Mouse (Mus musculus) heart, embryonic 14.5 days (tissue): ENCODE data around the gene Prmt3. TPM values are rescaled to one million over a fixed set of nuclear protein-coding genes. Genes with fewer than 3 reads are reported as not detected.

Experiments used
- ATAC-seq: fragments of 200-750 bp; cut with Nextera tagmentation; 2 replicates; pipeline ENCODE4 v1.8.0; 2017; ENCODE audit warnings: low read depth, moderate TSS enrichment; ENCODE audit not compliant: insufficient number of reproducible peaks, insufficient read depth, low FRiP score
- H3K27ac ChIP-seq, 2 experiments: fragments of 200-500 bp in 1 of 2; fragments of 300-500 bp in 1 of 2; sonication (generic) in 1 of 2; replicated peaks in 1 of 2; 2 replicates each; pipeline ENCODE4 v1.5.1; 2012 to 2014; ENCODE audit warnings: low read depth in 2 of 2, low read length in 2 of 2, control low read depth in 1 of 2, mild to moderate bottlenecking in 1 of 2, mixed read lengths in 1 of 2; ENCODE audit not compliant: control insufficient read depth in 1 of 2, insufficient read depth in 1 of 2
- H3K27me3 ChIP-seq: fragments of 300-500 bp; sonication (generic); 2 replicates; pipeline ENCODE4 v1.6.1; 2014; ENCODE audit warnings: mild to moderate bottlenecking, low read length, control low read depth; ENCODE audit not compliant: control insufficient read depth, insufficient read depth
- H3K36me3 ChIP-seq: fragments of 300-500 bp; sonication (generic); 2 replicates; pipeline ENCODE4 v1.6.1; 2014; ENCODE audit warnings: mild to moderate bottlenecking, control low read depth, low read length, mixed read lengths; ENCODE audit not compliant: control insufficient read depth, insufficient read depth
- H3K4me1 ChIP-seq, 2 experiments: fragments of 200-500 bp in 1 of 2; fragments of 300-500 bp in 1 of 2; sonication (generic) in 1 of 2; 2 replicates each; pipeline ENCODE4 v1.6.1; 2012 to 2014; ENCODE audit warnings: low read length in 2 of 2, control low read depth in 1 of 2, mixed read lengths in 1 of 2; ENCODE audit not compliant: control insufficient read depth in 2 of 2, insufficient read depth in 2 of 2
- H3K4me2 ChIP-seq: fragments of 300-500 bp; sonication (generic); 2 replicates; pipeline ENCODE4 v1.6.1; 2014; ENCODE audit warnings: mild to moderate bottlenecking, low read length
- H3K4me3 ChIP-seq, 2 experiments: fragments of 200-500 bp in 1 of 2; fragments of 300-500 bp in 1 of 2; sonication (generic) in 1 of 2; 2 replicates each; pipeline ENCODE4 v1.5.1; 2012 to 2014; ENCODE audit warnings: low read length in 2 of 2, mild to moderate bottlenecking in 2 of 2, control low read depth in 1 of 2, low read depth in 1 of 2, moderate library complexity in 1 of 2; ENCODE audit not compliant: control insufficient read depth in 1 of 2, insufficient read depth in 1 of 2
- H3K9ac ChIP-seq: fragments of 300-500 bp; sonication (generic); 2 replicates; pipeline ENCODE4 v1.6.1; 2014; ENCODE audit warnings: mild to moderate bottlenecking, low read length
- H3K9me3 ChIP-seq: fragments of 300-500 bp; sonication (generic); 2 replicates; pipeline ENCODE4 v1.6.1; 2016; ENCODE audit warnings: low read length, control low read depth; ENCODE audit not compliant: control insufficient read depth
- WGBS: fragments of 180-500 bp; shearing (Covaris S2); extraction: QIAGEN DNeasy Blood & Tissue Kit; methylation state at CpG from one replicate; pipeline ENCODE4 v1.1.7; 2014; 5-methylcytosine and 5-hydroxymethylcytosine counted together
- polyA plus RNA-seq: library from polyadenylated mRNA; unstranded; fragments of >200 nt; fragmentation: Nextera tagmentation; extraction: Ambion mirVana; gene quantifications from 2 replicates; pipeline ENCODE4 v1.2.1, GENCODE M21; 2014

The Prmt3 gene
- polyA plus RNA-seq = 45.7 and 48.4 TPM in 2 replicates

DNA sequence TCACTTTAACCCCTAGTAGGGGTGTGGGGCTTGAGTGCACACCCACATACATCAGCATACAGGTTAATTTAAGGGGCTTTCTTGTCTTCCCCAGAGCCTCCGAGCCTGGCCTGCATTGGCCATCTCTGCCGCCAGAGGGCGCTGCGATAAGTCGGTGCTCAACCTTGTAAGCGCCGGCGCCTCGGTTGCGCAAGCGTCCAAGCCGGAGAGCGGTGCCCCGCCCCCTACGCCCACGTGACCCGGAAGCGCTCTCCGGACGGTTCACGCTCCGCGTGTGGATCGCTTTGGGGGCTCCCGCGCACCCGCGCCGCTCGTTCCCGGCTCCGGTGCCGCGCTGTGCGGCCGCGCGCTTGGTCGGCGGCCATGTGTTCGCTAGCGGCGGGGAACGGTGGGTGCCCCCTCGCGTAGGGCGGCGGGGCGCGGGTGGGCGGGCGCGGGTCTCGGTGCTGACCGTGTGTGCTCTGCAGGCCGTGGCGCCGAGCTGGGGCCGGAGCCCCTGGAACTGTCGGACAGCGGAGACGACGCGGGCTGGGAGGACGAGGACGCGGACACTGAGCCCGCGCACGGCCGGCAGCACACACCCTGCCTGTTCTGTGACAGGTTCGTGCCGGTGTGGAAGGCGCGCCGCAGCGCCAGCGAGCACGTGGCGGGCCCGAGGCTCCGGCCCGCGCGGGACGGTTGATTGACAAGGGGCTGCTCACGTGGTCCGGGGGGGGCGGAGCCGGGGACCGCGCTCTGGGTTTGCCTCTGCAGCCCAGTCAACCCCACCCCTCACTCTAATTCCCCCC lies at the start of gene Prmt3:
Gene Prmt3, plus strand, starts transcription at position 233 of the 788 bp plus-strand sequence.
- Histone ChIP-seq H3K4me3 (peak within 1 kb of the TSS; percentile 68 to 73), H3K4me1 (peaks cover 5 to 15% of the 10 kb centered on the region in 2 experiments; a peak in 3 of 4 replicates), H3K27me3 (no peaks in the 10 kb centered on the region), H3K9me3 (no peaks in the 10 kb centered on the region), H3K36me3 (peaks cover 30% of the 10 kb centered on the region), H3K27ac (peak within 1 kb of the TSS; percentile 25 to 64; a peak in 2 of 4 replicates), H3K9ac (peak within 1 kb of the TSS; percentile 76), H3K4me2 (peak within 1 kb of the TSS; percentile 72)
- peak; percentile 95 for ATAC-seq
- under 1% methylated on average over 67 of the region's 92 CpGs for WGBS

DNA sequence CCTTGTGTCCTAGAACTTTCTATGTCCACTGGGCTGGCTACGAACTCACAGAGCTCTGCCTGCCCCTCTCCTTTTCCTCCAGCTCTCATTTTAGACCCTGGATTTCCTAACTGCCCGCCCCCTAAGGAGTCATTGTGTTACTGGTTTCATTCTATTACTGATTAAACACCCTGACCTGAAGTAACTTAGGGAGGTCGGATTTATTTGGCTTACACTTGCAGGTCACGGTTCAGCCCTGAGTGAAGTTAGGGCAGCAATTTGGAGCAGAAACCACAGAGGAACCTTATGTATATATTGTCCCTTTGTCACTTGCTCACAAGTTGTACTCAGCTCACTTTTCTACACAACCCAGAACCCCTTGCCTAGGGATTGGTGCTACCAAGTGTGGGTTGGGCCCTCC lies 43.8 kb upstream of the Prmt3 start:
- Histone ChIP-seq H3K36me3 (no peaks in the 10 kb centered on the region), H3K9me3 (no peaks in the 10 kb centered on the region), H3K9ac (no peak overlapping the region), H3K4me3 (no peak overlapping the region), H3K4me1 (no peaks in the 10 kb centered on the region), H3K27ac (no peak overlapping the region), H3K27me3 (no peaks in the 10 kb centered on the region), H3K4me2 (no peak overlapping the region)
- 72% methylated on average over 4 of the region's 4 CpGs for WGBS
- no peak for ATAC-seq

DNA sequence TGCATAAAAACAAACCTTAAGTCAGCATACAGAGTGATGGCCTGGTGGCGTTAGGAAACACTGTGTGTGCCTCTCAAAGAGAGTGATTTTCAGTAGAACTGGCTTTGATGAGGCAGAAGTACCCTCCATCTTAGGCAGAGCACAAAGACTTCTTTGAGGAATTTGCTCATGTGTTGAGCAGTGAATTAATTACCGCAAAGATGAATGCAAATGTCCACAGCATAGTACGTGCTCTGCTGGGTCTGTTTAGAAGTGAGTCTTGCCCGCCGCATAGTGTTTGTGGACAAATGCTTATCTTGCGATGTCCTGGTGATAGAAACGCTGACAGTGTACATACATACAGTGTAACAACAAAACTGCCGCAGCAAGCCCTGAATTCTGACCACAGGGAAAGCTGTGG lies 38.7 kb upstream of the Prmt3 start:
- H3K9ac ChIP-seq = no peak overlapping the region
- H3K9me3 ChIP-seq = no peaks in the 10 kb centered on the region
- H3K4me3 ChIP-seq = no peak overlapping the region
- 65% methylated on average over 8 of the region's 8 CpGs for WGBS
- H3K27me3 ChIP-seq = no peaks in the 10 kb centered on the region
- ATAC-seq = no peak
- no peak overlapping the region for H3K4me2 ChIP-seq
- no peak overlapping the region for H3K27ac ChIP-seq
- H3K4me1 ChIP-seq = peaks cover 0 to 2% of the 10 kb centered on the region in 2 experiments; a peak in 1 of 4 replicates
- no peaks in the 10 kb centered on the region for H3K36me3 ChIP-seq

DNA sequence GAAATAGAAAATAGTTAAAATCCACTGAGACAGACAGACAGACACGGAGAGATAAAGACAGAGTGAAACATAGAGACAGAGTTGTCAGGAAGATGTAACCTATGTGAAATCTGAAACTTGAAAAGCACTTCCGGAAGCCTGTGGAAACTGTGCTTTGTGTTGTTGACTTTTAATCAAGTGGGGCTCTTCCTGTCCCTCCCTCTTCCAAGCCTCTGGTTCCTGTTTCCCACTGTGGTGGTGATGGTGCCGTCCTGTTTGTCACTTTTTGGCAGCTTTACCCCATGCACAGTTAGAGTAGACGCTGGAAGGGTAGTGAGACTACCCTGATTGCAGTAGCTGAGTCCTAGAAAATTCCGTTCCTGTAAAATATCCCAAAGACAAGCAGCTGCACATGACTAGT lies 36.7 kb upstream of the Prmt3 start:
- Histone ChIP-seq H3K9me3 (no peaks in the 10 kb centered on the region), H3K9ac (no peak overlapping the region), H3K4me3 (no peak overlapping the region), H3K4me2 (no peak overlapping the region), H3K36me3 (no peaks in the 10 kb centered on the region), H3K27me3 (no peaks in the 10 kb centered on the region), H3K27ac (peak overlapping the region in 1 of 2 experiments; percentile 12; a peak in 1 of 4 replicates), H3K4me1 (peaks cover 0 to 2% of the 10 kb centered on the region in 2 experiments; a peak in 1 of 4 replicates)
- 31% methylated on average over 5 of the region's 5 CpGs for WGBS
- peak; percentile 56; the same call in 1 of the 2 replicates for ATAC-seq

DNA sequence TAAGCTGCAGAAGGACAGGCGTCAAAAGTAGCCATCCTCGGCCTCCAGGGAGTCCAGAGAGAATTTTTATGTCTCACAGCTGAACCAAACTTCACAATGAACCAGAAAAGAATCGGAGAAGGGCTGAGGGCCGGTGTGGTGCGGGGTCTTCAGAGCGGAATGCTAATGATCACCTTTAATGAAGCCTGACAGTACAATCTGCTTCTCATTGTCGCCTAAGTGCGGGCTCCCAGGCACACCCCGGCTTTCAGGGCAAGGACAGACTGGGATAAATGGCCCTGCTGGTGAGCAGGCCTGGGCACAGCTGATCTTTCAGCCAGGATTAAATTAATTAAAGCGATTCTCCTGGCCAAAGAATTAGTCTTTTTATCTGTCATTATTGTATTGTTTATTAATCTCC lies 36.2 kb upstream of the Prmt3 start:
- Histone ChIP-seq H3K4me3 (no peak overlapping the region), H3K9ac (no peak overlapping the region), H3K27ac (peak overlapping the region in 1 of 2 experiments; percentile 12; a peak in 1 of 4 replicates), H3K4me2 (no peak overlapping the region), H3K36me3 (no peaks in the 10 kb centered on the region), H3K9me3 (no peaks in the 10 kb centered on the region), H3K4me1 (peaks cover 0 to 2% of the 10 kb centered on the region in 2 experiments; a peak in 1 of 4 replicates), H3K27me3 (no peaks in the 10 kb centered on the region)
- no peak for ATAC-seq
- WGBS = 39% methylated on average over 10 of the region's 10 CpGs

DNA sequence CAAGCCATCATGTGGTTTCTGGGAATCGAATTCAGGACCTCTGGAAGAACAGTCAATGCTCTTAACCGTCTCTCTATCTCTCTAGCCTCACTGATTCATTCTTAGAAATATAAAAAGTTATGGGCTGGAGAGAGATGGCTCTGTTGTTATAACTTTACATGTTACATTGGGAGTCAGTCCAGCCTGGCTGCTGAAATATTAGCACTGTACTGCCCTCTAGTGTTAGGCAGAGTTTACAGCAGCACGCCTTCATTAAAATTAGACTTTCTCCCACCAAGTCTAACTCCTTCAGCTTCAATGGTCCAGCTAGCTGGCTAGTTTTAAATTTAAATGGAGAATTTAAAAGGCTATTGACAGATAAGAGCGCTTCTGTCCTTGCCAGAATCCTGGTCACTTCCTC lies 27.0 kb upstream of the Prmt3 start:
- Histone ChIP-seq H3K4me3 (no peak overlapping the region), H3K9ac (no peak overlapping the region), H3K36me3 (no peaks in the 10 kb centered on the region), H3K27ac (no peak overlapping the region), H3K4me2 (no peak overlapping the region), H3K27me3 (peaks cover 10% of the 10 kb centered on the region; the same call in 1 of the 2 replicates), H3K4me1 (peaks cover 3 to 7% of the 10 kb centered on the region in 2 experiments; a peak in 1 of 4 replicates), H3K9me3 (no peaks in the 10 kb centered on the region)
- ATAC-seq = no peak
- 5% methylated on average over 4 of the region's 4 CpGs for WGBS

DNA sequence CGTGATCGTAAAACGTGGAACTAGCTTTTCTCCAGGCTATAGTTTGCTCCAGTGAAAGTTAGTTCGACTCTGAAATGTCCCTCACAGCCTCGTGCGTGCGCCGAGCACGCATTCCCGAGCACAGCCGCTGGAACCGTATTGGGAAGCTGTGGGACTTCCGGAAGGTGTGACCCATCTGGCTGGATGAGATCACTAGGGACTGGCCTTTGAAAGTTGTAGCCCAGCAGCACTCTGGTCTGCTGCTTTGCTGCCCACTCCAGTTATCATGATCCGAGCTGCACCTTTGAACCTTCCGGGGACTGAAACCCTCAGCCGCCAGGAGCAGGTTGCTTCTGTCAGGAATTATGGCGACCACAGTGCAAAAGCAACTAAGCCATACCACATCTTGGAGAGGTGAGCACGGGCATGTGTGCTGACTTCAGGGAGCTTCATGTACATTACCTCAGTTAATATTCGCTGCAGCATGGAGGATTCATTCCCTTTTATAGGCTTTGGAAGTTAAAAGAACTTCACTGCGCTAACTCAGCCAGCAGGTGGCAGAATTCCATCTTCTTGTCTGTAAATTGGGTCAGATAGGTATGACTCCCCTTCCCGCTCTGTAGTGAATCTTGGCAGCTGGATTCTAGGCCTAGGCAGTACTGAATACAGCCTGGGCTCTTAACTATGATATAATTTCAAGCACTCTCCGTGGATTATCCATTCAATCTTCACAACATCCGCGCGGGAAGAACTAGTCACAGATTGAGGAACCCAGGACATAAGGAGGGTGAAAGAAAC lies 25.2 kb upstream of the Prmt3 start:
- 25% methylated on average over 25 of the region's 25 CpGs for WGBS
- Histone ChIP-seq H3K36me3 (no peaks in the 10 kb centered on the region), H3K9ac (no peak overlapping the region), H3K4me3 (peak overlapping the region in 1 of 2 experiments; percentile 5; a peak in 1 of 4 replicates), H3K9me3 (no peaks in the 10 kb centered on the region), H3K4me2 (peak overlapping the region; percentile 56), H3K27ac (no peak overlapping the region), H3K4me1 (peaks cover 3 to 7% of the 10 kb centered on the region in 2 experiments; a peak in 1 of 4 replicates), H3K27me3 (peaks cover 10% of the 10 kb centered on the region; the same call in 1 of the 2 replicates)
- ATAC-seq = no peak
